Mouse (Mus musculus): ENCODE measurements around the gene Pomgnt1.

- TF ChIP-seq CTCF (IDR thresholded peaks at IDR 0.05) (no peak), EP300 (IDR thresholded peaks at IDR 0.05) (peak; percentile 86)
These were observed 53.5 kb downstream of the Pomgnt1 start for GRCm38 (mm10) chr4:116177140-116177539.
